Mouse (Mus musculus) cerebellum, adult 9-10 months (tissue): ENCODE measurements at regions not wholly inside any gene's neighbourhood (a gene's known extent, or its start where the extent isn't known, plus 50 kb on each side); places are given as distances from the start of the nearest gene placed in this dataset.

Experiments
- DNase-seq: peaks from one replicate; pipeline ENCODE4 v3.0.0; 2022

DNA sequence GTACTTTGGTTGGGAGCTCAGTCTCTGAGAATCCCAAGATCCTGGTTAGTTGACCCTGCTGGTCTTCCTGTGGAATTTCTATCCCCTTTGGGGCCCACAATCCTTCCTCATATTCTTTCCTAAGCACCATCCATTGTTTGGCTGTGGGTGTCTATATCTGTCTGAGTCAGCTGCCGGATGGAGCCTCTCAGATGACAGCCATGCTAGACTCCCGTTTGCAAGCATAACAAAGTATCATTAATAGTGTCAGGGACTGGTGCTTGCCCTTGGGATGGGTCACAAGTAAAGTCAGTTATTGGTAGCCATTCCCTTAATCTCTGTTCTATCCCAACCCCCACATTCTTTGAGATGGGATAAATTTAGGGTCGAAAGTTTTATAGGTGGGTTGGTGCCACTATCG lies 382.1 kb upstream of the Pou3f3 start:
- DNase-seq: no peak

DNA sequence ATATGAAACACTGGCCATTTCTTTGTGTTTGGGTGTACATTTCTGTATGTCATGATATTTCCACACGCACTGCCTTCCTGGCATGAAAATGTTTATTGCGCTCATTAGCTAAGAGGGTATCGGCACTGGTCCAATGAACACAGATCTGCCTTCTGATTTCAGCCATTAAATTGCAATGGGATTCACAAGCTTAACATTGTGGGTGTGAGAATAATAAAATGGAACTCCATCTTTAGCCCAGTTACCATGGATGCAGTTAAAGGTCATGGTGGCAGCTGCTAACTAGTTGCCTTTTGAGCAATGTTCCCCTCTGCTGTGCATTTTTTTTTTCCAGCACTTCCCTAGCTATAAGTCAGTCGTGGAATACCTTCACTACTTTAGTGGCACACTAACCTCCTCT lies 343.7 kb upstream of the Pou3f3 start:
- no peak for DNase-seq

DNA sequence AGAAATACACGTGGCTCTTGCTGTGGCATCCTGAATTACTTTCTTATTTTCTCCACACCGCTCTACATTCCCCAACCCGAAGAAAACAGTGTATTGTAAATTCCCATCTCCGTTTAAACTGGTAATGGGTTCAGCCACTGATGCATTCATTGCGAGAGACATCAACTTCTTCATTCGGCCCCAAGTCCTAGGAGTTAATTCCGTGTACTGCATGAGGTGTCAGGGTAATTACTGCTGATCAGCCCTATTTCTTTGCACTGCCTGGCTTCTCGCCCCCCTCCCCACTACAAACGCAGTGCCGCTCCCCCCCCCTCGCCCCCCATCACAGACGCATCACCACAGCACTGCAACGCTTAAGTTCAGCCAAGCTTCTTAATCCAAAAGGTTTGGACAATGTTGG lies 343.2 kb upstream of the Pou3f3 start:
- no peak for DNase-seq

DNA sequence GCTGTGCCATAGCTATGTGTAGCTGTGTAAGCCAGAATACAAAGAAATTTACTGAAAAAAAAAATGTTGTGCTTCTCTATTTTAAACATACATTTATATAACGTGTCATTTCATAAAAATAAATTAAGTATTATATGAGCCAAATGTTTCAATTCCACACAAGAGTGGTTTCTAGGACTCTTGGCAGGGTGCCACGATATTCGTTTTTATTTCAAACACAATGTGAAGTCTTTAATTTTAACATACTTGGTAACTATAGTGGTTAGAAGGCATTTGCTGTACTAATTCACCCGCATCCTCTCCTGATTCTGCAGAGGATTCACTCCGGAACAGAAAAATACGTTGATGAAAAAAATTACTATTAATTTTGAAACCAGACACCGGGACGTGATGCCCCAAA lies 342.5 kb upstream of the Pou3f3 start:
- no peak for DNase-seq

DNA sequence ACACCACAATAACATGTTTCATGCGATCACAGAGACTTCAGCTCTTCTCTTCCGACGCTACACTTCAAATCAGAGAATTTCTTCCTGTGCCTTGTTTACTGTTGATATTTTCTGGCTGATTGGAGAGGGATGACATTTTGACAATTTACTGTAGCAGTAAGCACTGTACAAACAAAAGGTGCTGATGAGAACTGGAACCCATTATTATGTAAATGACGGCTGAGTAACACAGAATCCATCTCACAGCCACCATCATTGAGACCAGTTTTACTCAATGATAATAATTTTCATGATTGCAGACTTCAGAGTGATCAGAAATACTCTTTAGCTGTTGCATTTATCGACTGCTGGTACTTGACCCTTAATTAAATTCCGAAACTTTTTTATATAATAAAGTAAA lies 341.5 kb upstream of the Pou3f3 start:
- DNase-seq: no peak

DNA sequence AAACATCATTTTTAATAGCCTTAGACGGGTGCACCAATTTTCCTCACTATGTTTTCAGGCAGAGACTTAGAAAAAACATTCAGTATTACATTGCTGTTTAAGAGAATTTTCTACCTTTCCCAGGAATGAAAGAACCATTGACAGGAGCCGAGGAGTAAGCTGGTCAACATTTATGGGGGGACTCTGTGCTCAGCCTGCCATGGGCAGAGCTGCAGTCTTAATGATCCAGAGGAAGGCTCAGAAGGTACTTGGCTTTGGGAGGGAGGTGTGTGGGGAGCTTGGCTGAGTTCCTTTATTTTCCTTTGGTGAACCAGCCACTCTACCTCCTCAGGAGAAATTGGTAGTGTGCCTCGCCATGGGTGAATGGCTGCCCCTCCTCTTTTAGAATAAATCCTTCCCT lies 333.1 kb upstream of the Pou3f3 start:
- no peak for DNase-seq

DNA sequence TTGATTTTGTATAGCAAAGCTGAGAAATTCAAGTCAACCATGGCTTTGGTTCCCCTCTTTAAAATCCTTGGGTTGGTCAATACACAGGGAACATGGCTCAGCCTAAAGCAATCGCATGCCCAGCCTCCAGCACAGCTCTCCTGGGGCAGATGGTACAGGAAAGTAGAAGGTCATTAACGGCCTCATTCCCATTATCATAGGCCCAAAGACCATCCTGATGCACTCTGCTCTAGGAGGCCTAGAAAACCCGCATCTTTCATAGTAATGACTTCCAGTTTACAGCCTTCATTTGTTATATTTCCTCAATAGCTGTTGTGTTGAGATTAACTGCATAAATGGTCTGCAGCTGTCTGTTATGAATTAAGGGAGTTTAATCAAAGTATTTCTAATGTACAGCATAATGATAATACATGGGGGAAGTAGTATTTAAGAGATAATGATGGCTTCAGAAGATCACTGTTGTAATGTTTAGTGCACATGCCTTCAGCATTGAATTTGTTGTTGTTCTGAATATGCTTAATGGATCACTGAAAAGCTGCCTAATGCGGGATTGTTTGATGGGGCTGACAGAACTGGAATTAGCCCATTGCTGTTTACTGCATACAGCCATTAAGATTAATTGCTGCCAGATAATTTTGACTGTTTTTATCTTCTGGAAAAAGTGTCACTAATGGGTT lies 329.8 kb upstream of the Pou3f3 start:
- no peak for DNase-seq

DNA sequence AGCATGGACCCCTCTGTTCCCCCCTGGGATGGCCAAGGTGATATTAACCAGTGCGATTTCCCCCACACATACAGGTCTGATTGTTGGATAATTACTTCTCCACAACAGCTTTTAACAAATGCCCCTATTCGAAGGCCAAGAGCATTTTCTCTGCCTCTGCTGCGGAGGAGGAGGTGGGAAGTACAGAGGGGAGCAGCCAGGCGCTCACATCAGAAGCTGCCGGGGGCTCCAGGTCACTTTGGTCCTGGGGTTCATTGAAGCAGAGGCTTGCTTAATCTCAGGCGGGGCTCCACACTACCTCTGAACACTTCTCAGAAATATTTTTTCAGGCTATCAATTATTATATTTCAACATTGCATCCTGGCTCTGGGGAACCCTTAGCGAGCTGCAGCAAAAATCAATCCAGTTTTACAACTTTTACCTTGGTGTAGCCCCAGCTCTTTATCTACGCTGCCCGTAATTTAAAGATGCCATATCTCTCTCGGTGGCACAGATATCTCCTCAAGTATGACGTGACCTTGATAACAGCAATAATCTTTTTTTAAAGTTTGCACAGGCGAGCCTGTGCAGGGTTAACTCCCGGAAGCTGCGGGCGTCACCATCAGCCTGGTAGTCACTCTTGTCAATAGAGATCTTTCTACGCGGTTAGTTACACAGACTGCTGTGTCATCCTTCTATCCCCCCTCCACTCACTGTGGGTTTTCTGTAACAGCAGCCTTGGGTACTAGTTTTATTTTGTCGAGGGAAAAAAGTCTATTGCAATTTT lies 307.5 kb upstream of the Pou3f3 start:
- no peak for DNase-seq

DNA sequence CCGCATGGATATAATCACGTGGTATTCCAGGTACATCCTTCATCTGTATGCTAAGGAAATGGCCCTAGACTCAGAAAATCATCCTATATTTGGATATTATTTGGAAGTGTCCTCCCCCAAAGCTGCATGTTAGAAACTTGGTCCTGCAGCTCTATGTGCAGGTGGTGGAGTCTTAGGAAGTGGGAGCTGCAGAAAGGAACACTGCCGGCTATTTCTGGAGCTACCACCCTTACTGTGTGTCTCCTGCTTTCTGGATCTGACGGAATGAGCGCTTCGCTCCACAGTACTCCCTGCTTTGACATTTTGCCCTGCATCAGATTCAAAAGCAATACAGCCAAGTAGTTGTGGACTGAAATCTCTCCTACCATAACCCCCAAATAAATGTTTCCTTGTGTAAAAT lies 306.8 kb upstream of the Pou3f3 start:
- DNase-seq: no peak

DNA sequence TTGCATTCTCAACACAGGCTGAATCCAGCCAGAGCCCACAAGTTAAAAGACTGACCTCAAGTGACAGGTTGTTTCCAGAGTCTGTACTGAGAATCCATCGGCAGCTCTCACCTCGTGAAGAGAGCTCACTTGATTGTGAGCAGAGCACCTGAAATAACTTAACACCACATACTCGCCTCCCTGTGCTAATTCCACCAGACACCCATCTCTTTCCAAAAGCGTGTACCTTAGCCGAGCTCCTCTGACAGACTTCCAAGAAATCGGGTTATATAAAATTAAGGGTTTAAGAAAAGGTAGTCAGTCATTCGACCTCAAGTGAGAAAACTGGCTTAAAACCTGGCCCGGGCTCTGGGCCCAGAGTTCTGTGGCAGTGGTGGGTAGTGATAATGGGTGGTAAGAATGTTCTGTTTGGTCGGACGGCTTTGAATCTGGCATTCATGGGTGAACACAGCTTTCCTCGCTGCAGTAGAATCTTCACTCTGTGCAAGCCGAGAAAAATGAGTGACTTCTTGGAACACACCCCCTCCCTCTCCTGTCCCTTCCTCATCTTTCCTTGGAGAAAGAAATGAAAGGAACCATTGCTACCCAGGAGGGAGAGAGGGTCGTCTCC lies 299.8 kb upstream of the Pou3f3 start:
- DNase-seq: no peak

DNA sequence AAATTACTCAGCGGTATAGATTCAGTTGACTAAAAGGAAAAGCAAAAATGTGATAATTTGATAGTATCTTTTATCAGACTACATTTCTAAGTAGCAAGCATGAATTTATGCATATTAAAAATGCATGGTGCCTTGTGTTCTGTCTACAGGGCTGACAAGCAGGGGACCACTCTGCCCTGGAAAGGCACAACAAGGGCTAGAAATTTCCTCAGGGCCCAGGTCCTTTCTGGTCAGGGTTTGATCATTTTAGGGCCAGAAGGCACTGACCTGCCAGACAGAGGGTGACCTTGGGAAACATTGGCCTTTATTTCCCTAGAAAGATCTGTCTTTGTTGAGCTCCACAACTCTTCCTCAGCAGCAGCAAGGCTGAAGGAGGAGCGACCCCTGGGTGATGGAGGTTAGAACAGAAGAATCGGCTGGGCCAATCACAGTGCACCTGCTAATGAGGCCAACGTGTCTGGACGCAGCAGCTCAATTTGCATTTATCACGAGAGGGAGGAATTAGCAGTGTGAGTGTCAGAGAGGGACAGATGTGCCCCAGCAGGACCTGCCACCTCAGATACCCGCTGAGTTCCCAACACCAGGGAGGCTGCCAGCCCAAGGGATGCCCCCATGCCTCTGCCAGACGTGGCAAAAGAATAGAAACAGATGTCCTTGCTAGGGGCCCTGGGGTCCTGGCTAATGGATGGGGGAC lies 297.0 kb upstream of the Pou3f3 start:
- DNase-seq: no peak

DNA sequence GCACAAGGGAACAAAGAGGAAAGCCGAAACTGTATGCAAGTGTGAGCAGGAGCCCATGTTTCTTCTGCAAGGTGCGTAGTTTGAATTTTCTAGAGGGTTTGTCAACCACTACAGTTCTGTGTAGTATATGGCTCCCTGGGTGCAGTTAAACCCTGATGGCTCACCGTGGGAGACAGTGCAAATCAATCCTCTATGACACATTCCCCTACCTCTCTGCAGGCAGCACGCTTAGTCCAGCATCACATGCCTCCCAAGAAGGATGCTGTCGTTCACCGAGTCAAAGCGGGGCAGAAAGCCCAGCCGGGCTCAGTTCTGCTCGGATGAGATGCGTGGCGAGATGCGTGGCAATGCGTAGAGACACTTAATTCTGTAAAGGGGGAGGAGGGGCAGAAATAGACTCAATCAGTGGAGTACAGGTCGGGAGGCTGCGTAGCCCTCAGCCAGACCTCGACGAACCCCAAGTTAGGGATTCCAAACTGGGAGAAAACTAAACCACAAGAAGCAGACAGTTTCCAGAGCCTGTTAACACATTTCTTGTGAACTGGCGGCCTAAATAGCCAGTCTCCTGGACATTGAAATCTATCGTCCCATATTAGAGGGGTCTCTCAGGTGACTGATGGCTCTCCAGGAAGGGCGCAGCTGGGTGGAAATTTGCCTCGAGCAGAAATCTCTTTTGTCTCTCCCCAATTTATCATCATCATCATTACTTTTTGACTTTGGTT lies 279.6 kb upstream of the Pou3f3 start:
- DNase-seq: no peak

DNA sequence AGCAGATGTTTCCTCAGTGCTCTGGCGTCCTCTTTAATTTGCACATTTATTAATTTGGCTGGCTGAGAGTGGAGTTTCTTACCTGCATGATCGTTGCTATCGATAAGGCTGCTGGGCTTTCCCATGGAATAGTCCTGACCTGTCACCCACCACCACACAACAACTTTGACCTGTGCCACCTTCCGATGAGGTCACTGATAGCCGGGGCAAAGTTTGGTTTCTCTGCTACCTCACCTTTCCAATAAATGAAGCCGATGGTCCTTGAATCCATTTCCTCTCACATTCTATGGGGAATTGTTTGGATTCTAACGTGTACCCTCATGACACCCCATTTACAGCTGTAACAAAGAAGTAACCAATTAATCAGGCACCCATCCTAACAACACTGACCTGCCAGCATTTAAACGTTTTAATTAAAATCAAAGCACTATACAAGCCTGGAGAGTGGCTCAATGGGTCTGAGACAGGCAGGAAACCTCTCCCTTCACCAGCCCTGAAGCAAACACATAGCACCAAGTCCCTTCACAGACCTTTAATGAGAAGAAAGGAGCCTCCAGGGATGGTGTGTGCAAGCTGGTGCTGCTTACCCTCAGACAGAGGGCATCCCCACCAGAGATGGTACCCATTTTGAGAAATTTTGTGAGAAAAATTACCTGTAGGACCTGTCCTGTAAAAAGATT lies 278.9 kb upstream of the Pou3f3 start:
- DNase-seq: no peak

DNA sequence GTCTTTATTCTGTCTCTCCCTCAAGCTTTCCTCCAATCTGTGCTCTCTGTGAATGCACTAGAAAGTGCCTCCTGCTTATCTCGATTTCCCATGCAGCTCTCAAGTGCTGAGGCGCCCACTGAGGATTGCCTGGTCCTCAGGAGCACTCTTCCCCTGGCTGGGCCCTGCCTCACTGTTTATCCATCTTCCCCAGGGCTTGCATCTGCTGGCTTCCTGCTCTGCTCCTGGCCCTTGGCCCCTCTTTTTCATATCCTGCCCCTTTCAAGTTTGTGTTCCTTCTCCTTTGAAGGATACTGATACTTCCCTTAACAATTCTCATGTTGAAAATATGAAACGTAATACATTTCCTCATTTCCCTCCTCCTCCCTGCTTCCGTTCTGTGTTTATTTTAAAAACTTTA lies 277.8 kb upstream of the Pou3f3 start:
- no peak for DNase-seq

DNA sequence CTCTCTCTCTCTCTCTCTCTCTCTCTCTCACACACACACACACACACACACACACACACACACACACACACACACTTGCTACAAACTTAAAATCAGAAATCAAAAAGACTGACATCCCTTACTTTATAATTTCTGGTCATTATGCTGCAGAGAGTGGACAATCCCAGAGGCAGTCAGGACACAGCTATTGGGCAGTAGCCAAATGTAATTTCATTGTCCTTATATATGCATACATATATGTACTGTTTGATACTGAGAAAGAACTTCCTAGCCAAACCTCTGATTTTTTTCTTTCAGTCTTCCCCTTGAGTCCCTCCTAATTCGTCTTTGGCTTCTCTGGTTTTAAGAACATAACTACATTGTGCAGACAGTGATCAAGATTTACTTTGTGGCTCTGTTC lies 277.3 kb upstream of the Pou3f3 start:
- no peak for DNase-seq

DNA sequence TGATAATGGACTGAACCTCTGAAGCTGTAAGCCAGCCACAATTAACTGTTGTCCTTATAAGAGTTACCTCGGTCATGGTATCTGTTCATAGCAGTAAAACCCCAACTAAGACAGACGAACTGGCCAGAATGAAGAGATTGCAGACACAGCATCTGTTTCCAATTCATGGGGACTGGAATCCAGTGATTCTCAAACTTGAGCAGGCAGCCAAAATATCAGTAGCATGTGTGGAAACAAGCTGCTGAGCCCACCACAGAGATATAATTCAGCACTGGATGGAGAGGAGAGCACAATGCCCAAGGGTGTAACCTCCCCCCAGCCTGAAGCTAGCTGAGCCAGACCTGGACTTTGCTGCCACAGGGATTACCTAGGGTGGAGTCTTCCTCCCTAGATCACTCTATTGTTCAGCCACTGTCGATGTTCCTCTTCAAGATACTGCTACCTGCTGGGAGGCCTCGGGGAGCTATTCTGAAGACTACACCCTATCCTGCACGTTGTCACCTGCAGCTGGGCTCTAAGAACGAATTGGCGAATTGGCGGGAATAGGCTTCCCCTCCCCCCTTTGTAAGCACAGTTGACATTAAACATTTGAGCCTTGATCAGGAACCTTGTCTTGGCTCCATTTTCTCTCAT lies 259.1 kb upstream of the Pou3f3 start:
- no peak for DNase-seq

DNA sequence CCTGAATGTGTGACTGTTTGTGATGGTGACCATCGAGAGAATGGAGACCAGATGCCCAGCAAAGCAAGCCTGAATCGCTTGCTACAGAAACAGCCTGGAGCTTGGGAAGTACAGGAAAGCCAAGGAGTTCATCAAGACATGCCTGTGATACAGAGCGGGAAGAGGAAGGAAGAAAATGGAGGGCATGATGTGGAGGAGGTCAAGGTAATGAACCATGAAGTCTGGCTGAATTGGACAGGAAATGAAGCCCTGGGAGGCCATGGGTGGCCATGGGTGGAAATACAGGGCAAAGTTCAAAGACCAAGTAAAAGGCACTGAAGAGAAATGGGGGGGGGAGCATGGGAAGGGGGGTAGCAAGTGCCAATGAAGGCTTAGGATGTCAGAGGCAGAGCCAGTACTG lies 227.2 kb upstream of the Pou3f3 start:
- no peak for DNase-seq

DNA sequence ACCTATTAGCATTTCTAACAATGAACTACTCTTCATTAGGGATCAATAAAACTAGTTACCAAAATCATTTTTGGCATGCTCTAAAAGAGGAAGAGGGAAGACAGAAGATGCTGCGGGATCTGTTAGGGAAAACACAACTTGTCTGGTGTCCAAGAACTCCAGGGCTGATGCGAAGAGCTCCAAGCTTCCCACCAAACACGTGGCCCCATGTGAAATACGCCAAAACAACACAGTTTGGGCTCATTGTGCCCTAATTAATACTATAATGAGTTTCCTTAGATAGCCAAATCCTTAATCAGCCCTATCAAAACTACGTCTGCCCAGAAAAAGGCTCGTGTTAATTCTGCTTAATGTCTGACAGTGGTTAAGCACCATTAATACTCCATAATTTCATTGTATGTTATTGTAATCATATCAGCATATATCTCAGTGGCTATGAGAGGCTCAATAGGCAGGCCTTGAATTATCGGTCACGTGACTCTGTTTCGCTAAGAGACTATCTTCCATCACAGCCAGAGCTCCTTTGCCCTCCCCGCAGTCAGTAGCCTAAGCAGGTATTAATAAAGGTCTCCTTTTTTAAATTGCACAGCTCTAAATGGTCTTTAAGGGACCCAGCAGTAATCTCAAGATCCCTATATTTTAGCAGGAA lies 223.6 kb upstream of the Pou3f3 start:
- no peak for DNase-seq

DNA sequence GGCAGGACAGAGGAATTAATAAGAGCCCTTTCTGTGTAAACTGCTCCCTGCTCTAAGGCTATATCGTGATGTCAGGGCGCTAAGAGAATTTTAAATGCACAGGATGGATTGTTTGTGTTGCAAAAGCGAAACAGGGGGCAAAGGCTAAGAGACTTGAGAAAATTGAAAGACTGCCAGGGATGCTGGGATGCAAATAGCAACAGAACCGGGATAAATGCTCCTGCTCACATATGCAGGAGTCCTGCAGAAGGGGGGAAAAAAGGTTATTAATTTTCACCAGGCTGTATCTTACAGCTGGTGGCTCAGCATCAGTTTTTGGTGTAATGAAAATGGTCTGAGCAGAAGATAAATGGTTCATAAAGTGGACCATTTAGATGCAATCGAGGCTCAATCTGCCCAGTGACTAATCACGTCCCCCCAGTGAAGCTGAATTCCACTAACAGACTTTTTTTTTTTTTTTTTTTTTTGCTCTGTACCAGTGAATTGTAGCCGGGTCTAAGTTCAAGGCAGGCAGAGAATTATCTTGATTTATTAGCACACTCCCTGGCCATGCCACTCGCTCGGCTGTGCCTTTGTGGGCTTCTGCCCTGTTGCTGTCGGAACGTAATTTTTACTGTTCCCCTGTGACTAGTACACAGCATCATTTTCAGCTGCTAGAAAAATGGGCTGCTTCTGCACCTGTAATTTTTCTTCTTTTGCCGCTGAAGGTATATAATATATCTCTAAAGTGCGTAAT lies 222.9 kb upstream of the Pou3f3 start:
- DNase-seq: no peak

DNA sequence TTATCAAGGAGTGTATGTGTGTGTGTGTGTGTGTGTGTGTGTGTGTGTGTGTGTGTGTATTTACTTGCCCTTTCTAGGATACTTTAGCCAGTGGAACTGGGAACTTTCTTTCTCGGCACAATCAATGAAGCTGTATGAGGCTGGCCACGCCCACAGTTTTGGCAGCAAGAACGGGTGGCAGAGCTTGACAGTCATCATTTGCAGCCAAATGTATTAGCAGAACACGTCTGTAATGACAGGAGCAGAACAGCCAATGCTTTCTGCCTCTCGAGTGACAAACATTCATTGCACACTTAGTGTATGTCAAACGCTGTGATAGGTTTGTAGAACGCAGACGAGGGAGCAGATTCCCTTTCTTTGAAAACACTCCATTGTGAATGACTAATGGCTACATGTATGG lies 221.4 kb upstream of the Pou3f3 start:
- no peak for DNase-seq

DNA sequence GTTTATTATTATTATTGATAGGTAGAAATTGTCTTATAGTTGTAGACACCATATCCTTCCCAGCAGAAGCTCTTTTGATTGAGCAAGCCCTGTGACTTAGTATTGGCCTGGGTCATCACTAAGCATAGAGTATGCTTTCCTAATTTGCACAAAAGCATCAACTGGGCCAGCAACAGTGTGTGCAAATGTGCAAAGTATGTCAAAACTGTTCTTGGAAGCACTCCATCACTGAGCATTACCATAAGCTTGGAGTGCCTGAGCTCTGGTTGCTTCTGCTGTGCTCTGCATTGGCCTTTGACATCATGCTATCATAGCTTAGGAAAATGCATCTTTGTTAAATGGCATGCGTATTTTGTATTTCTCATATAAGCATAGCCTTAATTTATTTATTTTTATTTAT lies 220.7 kb upstream of the Pou3f3 start:
- no peak for DNase-seq
